Mouse (Mus musculus) heart, adult 10 weeks (tissue): ENCODE results near the gene Btbd35f30. TPM values are rescaled to one million over a fixed set of nuclear protein-coding genes. Genes with fewer than 3 reads are reported as not detected.

Source experiments
- polyA plus RNA-seq: library from polyadenylated mRNA; stranded (reverse); fragments of 350-450 nt; fragmentation: Illumina TruSeq; extraction: RNeasy Lipid Tissue Mini Kit (QIAGEN cat#74804); gene quantifications from one replicate; pipeline ENCODE4 v1.2.3, GENCODE M21; 2014; ENCODE audit warnings: low read depth, low replicate concordance

The Btbd35f30 gene
- not detected for polyA plus RNA-seq

GRCm38 (mm10) chrX:32894325-32894724 lies at the start of gene Btbd35f30:
TSS of gene Btbd35f30 (plus strand) at chrX:32894625.

GRCm38 (mm10) chrX:32941468-32941867 lies 47.0 kb downstream of the Btbd35f30 start, which contains the start of gene Gm21789:
TSS of gene Gm21789 (plus strand) at chrX:32941768.

Other genes starting within 250 kb of the Btbd35f30 start
- gene Gm5926, start 243.9 kb upstream of the Btbd35f30 start, polyA plus RNA-seq, result not detected
- gene Btbd35f21, start 168.5 kb upstream of the Btbd35f30 start, polyA plus RNA-seq, result not detected
- gene Gm21789, start 47.1 kb downstream of the Btbd35f30 start, polyA plus RNA-seq, result not detected
- gene Btbd35f5, start 79.3 kb downstream of the Btbd35f30 start, polyA plus RNA-seq, result not detected